Mouse (Mus musculus) mature B cell (primary cell): ENCODE data around the gene Poll.

ENCODE experiments used
- in situ Hi-C: fragments of 300-500 bp; cut with MboI; formaldehyde crosslinking; loops from 2 replicates; pipeline ENCODE4 v1.14.3; 2019

Gene Poll

GRCm38 (mm10) chr19:45560153-45560890 is at the start of gene Poll, which contains the start of gene Gm17018:
Gene Poll (minus strand): TSS chr19:45560531.
Gene Gm17018 (plus strand): TSS chr19:45560615.
- in situ Hi-C loops: loop anchor here (10.0 kb wide), 1 partner anchor 184 kb away; the partner anchor contains the start of genes Fgf8 and Npm3

DNA sequence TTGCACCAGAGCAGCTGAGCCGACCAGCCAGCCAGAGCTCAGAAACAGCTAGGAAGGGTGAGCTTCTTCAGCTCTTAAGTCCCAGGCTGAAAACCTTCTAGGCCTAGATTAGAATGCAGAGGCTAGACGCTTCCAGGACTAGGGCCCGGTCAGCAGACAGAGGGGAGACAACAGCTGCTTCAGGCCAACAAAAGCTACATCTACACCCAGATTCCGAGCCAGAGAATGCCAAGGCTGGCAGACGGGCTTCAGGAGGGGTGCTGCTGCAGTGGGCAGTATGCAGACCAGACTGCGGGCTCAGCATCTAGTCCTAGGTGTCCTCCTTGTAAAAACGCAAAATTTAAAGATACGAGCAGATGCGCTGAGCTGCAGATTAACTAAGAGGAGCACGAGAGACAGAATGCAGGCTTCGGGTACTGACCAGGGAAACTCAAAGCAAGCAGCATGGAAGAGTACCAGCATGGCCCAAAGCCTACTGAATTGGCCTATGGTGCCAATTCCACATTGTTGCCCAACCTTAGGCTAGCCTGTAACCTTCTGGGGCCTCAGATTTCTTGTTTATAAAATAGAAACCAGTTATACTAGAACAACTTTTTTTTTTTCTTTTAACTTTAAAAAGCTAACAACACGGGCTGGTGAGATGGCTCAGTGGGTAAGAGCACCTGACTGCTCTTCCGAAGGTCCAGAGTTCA is 48.5 kb upstream of the Poll start:
- in situ Hi-C loops: no loop called here

GRCm38 (mm10) chr19:45607479-45607878 is 47.1 kb upstream of the Poll start:
- in situ Hi-C loops: no loop called here

GRCm38 (mm10) chr19:45606701-45607100 is 46.4 kb upstream of the Poll start:
- in situ Hi-C loops: no loop called here

- in situ Hi-C loops: no loop called here
These were observed 42.3 kb upstream of the Poll start for GRCm38 (mm10) chr19:45602606-45603005.

DNA sequence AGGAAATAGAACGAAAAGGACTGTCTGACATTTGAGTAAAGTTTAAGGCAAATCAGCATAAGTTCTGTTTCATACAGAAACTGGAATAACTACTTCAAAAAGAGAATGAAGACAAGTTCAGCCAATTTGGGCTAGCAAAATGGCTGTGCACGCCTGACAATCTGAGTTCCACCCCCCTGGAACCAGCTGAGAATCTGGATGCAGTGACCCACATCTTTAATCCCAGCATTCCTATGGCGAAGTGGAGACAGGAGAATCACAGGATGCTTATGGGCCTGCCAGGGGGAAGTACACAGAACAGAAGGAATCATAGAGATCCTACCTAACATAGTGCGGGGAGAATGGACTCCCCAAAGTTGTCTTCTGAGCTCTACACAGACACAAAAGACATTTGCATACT is 36.8 kb upstream of the Poll start:
- in situ Hi-C loops: no loop called here

DNA sequence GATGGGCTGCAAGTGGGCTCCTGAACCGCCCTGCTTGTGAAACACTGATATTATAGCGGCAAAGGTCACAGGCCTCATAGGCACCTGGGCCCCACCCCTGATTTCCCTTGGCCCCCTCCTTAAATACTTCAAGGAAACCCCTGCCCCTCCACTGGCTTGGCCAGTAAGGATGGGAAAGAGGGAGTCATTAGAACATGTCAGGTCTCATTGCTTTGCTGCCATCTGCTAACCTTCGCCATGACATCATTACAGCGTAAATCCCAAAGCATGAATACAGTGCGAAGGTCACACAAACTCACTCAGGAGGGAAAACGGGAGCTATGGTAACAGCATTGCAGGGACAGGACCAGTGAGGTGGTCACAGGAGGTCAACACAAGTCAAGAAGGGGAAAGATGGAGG is 36.1 kb upstream of the Poll start:
- in situ Hi-C loops: no loop called here

DNA sequence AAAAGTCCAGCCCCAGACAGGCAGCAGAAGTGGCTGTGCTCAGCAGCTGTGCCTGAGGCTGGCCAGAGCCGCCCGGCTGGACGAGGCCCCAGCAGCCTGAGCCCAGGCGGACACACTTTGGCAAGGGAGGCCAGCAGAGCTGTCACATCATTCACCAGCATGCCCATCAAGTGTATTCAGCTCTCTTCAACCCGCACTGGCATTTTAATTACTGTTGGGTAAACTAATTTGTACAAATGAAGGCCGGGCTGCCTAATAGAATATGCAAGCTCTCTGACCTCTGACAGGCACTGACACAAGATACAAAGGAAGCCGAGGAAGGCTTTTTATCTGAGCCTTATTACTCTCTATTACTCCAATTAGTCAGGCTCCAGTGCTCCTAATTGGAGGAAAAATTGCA is 35.7 kb upstream of the Poll start:
- in situ Hi-C loops: no loop called here

- in situ Hi-C loops: no loop called here
These were observed 35.1 kb upstream of the Poll start for GRCm38 (mm10) chr19:45595481-45595880.

GRCm38 (mm10) chr19:45594079-45594478 is 33.7 kb upstream of the Poll start:
- in situ Hi-C loops: no loop called here

- in situ Hi-C loops: no loop called here
These were observed 32.6 kb upstream of the Poll start for GRCm38 (mm10) chr19:45592916-45593315.

- in situ Hi-C loops: no loop called here
These were observed 31.4 kb upstream of the Poll start for GRCm38 (mm10) chr19:45591704-45592103.

DNA sequence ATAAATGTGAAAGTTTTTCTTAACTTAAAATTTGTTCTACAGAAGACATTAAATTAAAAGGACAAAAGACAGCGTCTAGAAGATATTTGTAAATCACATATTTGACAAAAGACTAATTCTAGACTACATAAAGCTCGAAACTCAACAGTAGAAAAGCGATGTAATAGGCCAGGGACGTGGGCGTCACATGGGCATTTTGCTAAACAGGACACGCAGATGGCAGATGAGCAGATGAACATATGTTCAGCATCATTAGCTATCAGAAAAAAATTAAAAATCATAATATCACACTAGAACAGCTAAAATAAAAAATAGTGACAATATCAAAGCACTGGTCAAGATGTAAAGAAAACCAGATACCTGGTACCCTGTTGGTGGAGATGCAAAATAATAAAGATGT is 29.4 kb upstream of the Poll start:
- in situ Hi-C loops: no loop called here

GRCm38 (mm10) chr19:45587509-45588292 is 27.4 kb upstream of the Poll start:
- in situ Hi-C loops: no loop called here

DNA sequence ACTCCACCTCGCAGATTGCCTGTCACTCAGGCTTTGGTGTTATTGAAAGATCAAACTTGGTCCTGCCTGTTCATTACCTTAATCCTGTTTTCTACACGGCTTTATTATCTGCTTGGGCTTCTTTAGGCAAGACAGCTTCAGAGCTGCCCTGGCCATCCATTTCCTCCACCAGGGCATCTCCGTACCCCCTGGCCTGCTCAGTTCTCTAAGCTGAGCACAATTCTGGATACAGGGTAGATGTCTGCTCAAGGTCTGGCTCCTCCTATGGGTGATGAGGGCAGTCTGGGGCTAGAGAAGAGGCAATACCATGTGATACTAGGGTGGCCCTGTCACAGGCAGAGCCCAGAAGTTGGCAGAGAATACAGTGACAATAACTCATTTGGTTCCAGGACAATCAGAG is 26.5 kb upstream of the Poll start:
- in situ Hi-C loops: no loop called here

DNA sequence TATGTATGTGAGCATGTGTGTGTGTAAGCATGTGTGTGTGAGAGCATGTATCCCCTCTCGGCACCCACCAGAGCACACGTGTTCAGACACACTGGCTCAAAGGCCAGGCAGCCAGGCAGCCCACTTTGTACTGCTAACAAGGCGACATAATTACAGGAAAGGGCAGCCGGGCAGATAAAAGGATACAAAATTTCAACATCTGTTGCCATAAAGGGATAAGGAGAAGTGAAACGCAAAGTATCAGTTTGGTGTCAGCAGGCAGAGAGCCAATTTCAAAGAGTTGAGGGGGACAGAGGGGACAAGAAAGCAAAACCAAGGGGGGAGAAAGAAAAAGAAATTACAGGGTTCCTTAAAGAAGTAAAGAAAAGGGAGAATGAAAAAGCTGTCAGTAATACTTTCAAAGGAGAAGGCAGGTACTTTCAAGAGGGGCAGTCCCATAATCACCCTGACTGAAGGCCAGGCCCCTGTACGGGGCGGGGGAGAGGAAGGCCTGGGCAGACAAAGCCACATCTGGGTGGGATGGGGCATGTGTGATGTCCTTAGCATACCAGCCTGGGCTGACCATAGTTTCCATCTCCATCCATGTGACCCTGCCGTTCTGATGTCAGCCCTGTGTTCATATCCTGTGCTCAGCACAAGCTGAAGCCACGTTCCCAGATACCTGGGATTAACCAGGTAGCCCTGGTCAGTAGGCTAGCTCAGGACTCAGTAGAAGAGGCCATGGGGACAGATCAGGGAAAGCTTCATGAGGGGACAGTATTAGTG is 24.7 kb upstream of the Poll start:
- in situ Hi-C loops: no loop called here

GRCm38 (mm10) chr19:45583136-45583535 is 22.8 kb upstream of the Poll start:
- in situ Hi-C loops: no loop called here

- in situ Hi-C loops: no loop called here
These were observed 21.8 kb upstream of the Poll start for GRCm38 (mm10) chr19:45582161-45582560.

DNA sequence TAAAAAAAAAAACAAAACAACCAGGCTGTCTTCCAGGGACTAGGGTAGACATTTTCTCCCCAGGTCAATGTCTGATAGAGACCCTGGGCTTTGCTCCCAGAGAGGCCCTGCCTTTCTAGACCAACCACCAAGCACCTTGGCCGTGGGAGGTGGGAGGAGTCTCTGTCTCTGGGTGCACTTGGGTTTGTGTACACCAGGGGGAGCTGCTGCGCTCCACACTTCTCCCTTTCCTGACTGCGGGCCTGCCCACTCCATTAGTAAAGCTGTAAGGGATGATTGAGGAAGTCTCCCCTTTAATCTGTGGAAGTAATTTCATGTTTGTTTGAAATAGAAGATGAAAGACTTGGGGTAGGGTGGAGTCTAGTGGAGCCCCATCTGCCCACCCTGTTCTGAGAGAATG is 20.9 kb upstream of the Poll start:
- in situ Hi-C loops: no loop called here

DNA sequence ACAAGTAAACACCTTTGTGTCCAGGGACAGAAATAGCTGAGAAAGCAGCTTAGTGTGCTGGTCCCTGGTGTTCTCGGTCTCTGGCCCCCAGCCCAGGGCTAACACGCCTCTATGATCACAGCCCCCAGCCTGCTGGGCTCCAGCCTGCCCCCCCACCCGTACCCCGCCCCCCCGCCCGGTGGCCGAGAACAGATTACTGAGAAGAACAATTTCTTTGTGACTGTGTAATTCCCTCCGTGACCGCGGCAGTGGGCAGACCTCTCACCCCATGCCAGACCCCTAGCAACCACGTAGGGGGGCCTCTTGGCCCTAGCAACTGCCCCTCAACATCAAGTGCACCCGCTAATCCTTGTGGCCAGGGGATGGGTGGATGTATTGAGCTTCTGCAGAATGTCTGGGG is 19.9 kb upstream of the Poll start:
- in situ Hi-C loops: no loop called here

GRCm38 (mm10) chr19:45579416-45579815 is 19.1 kb upstream of the Poll start:
- in situ Hi-C loops: no loop called here

- in situ Hi-C loops: no loop called here
These were observed 18.6 kb upstream of the Poll start for GRCm38 (mm10) chr19:45578976-45579375.
